Mouse (Mus musculus) erythroblast, embryonic 14.5 days (primary cell): ENCODE measurements around the gene Hpn.

Experiments used
- GATA1 ChIP-seq: IDR thresholded peaks from 2 replicates; pipeline ENCODE4 v1.6.1; 2012; ENCODE audit warnings: low read length, inconsistent platforms, mixed read lengths
- TAL1 ChIP-seq: IDR thresholded peaks from 3 replicates; pipeline ENCODE4 v1.6.1; 2012; ENCODE audit warnings: low read length, inconsistent platforms, mixed read lengths

DNA sequence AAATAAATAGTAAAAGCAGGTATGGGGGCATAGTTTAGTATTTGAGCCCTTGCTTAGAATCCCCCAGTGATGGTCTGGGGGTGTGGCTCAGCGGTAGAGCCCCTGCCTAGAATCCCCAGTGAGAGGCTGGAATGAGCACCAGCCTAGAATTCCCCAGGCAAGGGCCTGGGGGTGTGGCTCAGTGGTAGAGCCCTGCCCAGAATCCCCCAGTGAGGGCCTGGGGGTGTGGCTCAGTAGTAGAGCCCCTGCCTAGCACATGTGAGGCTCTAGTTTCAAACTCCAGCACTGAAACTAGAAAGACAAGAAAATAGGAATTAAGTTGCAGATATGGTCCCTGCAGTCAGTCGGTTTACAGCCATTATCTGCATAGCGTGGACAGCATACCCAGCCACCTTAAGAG, 46.7 kb upstream of the Hpn start:
- TF ChIP-seq GATA1 (no peak), TAL1 (no peak)
